Mouse (Mus musculus) testis, postnatal 10 days (tissue): ENCODE data around the gene Per1.

Experiments
- DNase-seq: peaks from one replicate; pipeline ENCODE4 v3.0.0; 2021; ENCODE audit warnings: low spot score

Per1 gene

GRCm38 (mm10) chr11:69064259-69065133 lies 30.5 kb upstream of the Per1 start:
- DNase-seq = no peak

GRCm38 (mm10) chr11:69065394-69065925 lies 29.6 kb upstream of the Per1 start:
- DNase-seq = no peak

- DNase-seq = no peak
These were observed 28.7 kb upstream of the Per1 start for GRCm38 (mm10) chr11:69066163-69066861.

DNA sequence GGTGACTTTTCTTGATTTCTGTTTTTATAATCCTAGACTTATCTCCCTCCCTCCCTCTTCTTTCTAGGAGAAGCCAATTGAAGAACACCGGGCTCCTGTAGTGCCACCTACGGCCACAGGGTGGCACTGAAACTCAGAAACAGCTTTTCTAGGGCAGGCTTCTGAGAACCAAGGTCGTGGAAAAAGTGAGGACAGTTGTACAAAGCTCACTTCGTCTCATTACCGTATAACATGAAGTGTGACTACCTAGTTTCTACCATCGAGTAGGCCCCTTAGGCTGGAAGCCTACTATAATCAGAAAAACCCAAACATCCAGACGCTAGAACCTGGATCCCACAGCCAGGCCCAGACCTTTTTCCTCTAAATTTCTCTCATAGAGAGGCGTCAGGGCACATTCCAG lies 28.1 kb upstream of the Per1 start:
- DNase-seq = peak; percentile 91

GRCm38 (mm10) chr11:69067601-69068000 lies 27.4 kb upstream of the Per1 start:
- no peak for DNase-seq

DNA sequence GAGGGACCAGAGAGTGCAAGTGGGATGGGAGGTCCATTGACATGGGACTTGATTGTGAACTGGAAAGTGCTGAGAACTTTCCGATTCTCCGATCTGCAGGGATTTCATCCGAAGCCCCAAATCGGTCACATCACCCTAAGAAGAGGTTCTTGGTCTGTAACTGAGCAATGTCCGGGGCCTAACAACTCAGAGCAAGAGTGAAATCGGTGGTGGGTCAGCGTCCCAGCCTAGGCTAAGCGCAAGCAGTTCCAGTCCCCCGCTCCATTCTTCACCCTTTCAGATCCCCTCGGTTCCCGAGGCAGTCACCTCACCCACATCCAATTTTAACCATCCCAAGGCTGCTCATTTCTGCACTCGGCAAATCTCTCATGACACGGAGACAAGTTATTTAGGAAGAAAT lies 24.9 kb upstream of the Per1 start:
- no peak for DNase-seq

GRCm38 (mm10) chr11:69070590-69071222 lies 24.3 kb upstream of the Per1 start, which contains the start of gene Tmem107:
Gene Tmem107 (plus strand): TSS chr11:69070806.
- peak; percentile 94 for DNase-seq

DNA sequence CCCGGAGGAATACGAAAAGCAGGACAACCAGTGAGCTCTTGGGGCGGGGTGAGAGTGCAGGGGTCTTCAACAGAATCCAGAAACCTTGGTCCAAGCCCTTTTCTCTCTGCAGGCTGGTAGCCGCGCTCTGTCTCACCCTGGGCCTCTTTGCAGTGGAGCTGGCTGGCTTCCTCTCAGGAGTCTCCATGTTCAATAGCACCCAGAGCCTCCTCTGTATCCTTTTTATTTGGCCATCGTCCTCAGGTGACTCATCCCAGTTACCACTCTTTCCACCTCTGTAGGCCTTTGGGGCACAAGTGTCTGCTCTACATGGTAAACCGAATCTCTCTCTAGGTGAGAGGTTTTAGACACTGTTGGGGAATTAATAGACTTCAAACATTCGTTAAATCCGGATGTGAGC lies 23.8 kb upstream of the Per1 start:
- DNase-seq = no peak

DNA sequence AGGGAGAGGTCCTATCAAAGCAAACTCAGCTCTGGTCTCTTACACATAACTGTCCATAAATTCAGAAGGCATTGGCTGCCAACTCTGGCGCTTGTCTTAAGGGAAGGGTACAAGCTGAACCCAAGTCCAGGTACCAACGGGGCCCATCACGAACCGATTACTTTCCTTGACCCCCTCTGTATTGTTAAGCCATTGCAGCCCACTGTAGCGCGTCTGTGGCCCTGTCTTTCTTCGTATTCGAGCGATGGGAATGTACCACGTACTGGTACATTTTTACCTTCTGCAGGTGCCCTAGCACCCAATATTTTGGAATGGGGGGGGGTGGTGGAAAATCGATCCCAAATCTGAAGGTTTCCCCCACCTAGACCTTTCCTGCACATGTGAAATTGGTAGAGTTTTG lies 22.8 kb upstream of the Per1 start:
- DNase-seq = no peak

DNA sequence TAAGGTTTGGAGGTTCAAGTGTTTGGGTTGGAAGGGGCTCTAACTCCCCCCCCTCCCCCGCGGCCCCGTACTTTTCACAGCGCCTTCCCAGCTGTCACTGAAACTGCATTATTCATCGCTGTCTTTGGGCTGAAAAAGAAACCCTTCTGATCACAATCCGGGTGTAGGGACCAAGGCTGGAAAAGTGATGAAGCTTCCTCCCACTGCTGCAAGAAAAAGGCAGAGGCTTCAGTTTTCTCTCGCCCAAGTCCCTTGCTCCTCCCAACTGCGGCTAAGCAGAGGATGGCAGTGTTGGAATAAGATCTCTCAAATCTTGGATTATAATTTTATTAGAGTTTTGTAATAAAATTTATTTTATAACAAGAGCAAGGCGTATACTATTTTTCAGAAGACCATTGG lies 22.4 kb upstream of the Per1 start:
- no peak for DNase-seq

DNA sequence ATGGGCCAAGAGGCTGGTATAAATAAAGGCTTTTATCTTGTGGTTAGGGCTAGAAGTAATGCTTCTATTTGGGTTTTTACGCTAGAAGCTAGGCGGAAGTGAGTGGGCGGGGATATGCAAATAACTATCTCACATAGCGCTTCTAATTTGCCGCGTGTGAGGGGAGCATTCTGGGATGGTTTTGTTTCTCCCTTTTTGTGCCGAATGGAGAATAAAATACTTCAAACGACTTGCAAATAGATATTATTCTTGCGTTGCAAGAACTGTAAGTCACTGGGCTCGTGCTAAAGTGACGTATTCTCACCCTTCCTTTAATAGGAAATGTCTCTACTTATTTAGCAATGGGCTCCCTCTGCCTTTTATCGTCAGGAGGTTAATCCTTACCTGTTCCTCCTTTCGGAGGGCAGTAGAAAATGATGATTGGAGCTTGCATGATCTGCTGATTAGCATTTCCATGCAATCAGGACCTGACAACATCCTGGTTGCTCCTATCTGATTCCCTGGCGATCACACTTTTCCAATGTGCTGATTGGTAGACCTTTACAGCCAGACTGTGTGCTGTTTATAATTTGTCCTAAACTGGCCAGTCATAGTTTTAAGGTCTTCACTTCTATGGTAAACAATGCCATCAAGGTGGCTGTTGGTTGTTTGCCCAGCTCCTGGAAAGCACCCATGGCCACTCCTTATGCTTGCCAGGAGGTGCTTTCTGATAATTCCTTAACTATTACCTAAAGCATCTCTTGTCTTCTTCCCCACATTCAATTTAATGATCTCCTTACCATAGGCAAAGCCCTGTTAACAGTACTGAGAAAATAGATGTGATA lies 21.7 kb upstream of the Per1 start:
- peak; percentile 80 for DNase-seq

- no peak for DNase-seq
These were observed 20.9 kb upstream of the Per1 start for GRCm38 (mm10) chr11:69073951-69074775.

GRCm38 (mm10) chr11:69074776-69075069 lies 20.3 kb upstream of the Per1 start:
- no peak for DNase-seq

- no peak for DNase-seq
These were observed 19.1 kb upstream of the Per1 start for GRCm38 (mm10) chr11:69075764-69076479.

DNA sequence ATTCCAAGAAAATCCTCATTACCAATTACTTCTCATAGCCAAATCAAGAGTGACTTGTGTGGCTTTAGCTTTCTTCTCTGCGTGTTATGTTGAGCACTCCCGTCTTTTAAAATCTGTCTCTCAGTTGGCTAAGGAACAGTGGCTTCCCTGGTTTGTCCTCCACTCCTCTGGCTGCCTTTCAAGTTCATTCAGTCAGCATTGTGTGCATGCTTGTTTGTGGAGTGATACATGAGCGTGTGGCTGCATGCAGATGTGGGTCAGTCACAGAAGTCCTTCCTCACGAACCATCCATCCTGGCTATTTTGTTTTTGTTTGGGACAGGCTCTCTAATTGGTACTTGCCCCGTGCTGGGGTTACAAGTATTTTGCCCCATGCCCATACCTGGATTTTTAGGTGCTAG lies 18.4 kb upstream of the Per1 start:
- DNase-seq = no peak

- no peak for DNase-seq
These were observed 17.7 kb upstream of the Per1 start for GRCm38 (mm10) chr11:69077316-69077715.

DNA sequence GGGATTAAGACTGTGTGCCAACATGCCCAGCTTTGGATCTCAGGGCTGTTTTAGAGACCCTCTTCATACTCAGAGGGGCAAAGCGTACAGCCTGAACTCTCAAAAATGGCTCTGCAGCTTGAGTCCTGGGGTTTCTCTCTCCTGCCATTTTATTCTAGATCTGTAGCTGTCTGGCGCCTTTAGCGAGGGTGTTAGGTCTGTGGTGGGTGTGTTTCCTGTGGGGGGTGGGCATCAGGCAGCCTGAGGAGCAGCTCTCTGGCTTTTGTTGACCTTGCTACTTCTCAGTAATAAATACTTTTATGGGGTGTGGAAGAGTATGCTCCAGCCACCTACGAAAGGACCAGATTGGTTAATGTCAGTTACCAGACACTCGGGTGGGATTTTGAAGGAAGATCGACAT lies 17.0 kb upstream of the Per1 start:
- no peak for DNase-seq

DNA sequence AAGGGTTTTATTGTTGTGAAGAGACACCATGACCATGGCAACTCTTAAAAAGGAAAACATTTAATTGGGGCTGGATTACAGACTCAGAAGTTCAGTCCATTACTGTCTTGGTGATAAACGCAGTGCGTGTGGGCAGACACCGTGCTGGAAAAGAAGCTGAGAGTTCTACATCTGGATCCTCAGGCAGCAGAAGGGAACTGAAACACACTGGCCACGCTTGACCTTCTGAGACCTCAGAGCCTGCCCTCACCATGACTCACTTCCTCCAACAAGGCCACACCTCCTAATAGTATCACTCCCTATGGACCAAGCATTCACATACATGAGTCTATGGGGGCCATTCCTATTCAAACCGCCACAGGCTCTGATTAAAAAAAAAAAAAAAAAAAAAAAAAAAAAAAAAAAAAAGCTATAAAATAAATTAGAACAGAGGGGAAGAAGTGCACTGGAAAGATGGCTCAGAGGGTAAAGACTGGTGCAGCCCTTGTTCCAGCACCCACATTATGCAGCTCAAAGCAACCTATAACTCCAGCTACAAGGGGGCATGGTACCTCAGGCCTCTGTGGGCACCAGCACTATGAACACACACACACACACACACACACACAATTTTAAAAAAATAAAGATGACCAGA lies 16.1 kb upstream of the Per1 start:
- no peak for DNase-seq

DNA sequence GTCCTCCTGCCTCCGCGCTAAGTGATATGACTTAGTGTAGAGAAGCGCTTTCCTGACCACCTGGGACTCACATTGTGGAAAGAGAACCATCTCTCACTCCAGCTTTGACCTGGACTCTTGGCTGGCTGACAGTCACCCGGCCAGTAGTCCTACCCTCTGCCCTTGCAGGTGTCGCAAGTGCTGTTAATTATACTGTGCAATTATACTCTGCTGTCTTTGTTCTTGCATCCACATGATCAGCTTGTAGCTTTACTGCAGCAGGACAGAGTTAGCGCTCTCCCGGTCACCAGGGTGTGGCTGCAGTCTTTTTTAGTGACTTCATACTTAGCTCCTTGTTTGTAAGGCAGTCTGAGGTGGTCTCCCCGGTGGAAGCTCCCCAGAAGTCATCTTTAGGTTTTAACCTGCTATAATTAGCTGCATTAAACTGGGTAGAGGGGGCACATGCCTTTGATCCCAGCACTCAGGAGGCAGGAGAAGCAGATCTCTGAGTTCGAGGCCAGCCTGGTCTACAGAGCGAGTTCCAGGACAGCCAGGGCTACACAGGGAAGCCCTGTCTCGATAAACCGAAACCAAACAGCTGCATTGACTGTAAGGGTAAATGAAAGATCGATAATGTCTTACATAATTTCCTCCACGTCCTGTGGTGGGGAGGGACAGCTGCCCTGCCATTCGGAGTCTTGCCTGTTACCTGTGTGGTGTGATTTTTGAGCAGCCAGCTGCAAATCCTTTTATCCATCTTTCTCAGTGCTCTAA lies 14.7 kb upstream of the Per1 start:
- DNase-seq = no peak
